Mouse (Mus musculus): ENCODE measurements around the gene Tmem184b.

The Tmem184b gene

DNA sequence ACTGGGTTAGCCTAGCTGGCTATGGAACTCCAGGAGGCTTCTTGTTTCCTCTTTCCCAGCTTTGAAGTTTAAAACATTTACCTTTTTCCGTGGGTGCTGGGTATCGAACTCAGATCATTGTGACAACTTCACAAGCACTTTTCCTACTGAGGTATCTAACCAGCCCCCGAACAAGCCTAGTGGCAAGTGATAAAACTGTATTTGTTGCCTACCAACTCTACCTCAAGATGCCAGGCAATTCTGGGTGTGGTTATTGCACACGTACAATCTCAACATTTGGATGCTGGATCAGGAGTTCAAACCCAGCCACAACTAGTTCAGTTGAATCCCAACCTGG lies 74.5 kb downstream of the Tmem184b start:
- in situ Hi-C loops (cut with MboI; ENCODE audit: low pct_unique_long_range_greater_than_20kb in 1 of 2, low sequenced_read_pairs in 2 of 2, unreplicated experiment in 1 of 2), result no loop called here

DNA sequence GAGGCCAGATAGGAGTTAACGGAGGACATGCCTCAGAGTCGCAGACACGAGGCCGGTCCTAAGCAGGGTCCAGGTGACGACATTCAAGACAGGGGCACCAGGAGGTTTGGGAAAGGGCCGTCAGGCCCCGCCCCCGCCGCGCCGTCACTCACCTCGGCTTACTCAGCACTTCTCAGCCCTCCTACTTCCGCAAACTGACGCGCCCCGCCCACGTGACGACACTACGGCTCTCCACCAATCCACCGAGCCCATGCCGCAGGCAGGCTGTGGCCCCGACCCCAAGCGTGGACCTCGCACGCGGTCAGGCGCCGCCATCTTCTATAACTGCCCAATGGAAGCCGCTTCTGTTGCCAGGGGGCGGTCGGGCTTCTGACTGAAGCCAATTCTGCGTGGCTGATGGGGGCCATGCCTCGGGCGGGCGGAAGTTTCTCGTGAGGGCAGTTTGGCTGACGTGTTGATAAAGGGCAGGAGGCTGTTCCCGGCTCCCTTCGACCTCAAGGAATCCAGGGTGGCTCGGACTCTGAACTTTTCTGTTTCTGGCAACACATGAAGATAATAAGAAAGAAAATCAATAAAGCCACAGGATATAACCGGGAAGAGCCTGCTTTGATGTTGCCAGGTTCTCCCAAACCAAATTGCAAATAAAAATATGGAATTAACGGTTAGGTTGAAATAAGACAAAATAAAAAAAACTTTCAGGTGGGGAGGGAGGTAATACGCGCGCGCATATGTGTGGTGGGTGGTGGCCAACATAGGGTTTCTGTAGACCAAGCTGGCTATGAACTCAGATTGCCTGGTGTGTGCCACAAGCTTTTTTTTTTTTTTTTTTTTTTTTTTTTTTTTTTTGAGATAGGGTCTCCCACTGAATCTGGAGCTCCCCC lies 75.1 kb downstream of the Tmem184b start, which contains the start of gene Pla2g6:
Pla2g6 (minus strand) TSS at position 333 of the 881 bp plus-strand sequence.
- in situ Hi-C loops (cut with MboI; ENCODE audit: low pct_unique_long_range_greater_than_20kb in 1 of 2, low sequenced_read_pairs in 2 of 2, unreplicated experiment in 1 of 2), result no loop called here

DNA sequence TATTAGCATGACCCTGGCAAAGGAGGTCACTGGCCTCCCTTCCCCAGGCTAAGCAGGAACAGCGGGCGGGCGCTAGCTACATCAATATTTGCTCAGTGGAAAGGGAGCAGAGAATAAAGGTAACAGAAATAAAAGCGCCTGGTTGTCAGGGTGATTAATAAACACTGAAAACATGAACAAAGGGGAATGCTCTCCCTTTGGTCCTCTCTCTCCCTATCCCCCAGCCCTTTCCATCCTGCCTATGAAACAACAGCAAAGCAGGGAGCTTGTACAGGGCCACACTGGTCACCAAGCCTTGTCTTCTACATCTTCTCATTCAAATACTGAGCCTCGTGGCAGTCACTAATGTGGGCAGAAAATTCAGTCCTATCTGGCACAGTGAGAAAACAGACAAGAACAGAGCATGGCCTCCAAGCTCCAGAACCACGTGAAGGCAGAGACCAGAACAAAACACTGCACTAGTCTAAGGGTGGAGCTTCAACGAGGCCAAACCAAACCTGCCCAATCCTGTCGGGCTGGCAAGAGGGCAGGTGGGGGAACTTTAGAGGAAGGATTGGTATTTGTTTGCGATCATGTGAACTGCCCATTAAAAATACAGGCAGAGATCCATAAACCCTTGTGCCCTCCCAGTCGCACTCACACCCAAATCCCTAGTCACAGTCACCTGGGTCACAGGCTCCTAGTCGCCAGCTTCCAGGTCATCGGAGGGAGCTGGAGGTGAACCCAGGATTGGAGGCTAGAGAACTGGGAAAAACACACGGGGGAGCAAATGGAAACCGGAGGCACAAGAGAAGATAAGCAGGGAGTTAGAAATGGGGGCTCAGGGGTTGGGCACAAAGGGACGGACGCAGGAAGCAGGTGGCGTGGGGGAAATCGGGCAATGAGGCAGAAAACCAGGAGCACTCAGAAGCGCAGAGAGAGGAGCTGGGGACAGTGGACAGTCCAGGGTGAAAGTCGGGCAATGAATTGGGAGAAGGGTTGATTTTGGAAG lies 76.1 kb downstream of the Tmem184b start:
- in situ Hi-C loops (cut with MboI; ENCODE audit: low pct_unique_long_range_greater_than_20kb in 1 of 2, low sequenced_read_pairs in 2 of 2, unreplicated experiment in 1 of 2), result no loop called here

DNA sequence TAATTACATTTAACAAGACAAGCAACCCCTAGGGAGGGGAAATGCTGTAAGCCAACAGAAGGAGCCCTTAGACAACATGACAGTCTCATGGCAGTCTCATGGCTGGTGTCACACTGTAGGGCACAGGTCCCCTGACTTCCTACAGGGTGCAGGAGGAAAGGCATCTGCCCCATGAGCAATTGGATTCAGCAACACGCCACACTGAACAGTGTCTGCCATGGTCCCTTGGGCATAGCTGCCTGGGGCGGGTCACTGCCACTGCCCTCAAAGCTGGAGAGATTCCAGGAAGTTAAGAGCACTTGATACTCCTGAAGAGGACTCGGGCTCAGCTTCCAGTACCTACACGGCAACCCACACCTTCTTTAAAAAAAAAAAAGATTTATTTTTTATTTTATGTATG lies 77.1 kb downstream of the Tmem184b start:
- in situ Hi-C loops (cut with MboI; ENCODE audit: low pct_unique_long_range_greater_than_20kb in 1 of 2, low sequenced_read_pairs in 2 of 2, unreplicated experiment in 1 of 2), result no loop called here

DNA sequence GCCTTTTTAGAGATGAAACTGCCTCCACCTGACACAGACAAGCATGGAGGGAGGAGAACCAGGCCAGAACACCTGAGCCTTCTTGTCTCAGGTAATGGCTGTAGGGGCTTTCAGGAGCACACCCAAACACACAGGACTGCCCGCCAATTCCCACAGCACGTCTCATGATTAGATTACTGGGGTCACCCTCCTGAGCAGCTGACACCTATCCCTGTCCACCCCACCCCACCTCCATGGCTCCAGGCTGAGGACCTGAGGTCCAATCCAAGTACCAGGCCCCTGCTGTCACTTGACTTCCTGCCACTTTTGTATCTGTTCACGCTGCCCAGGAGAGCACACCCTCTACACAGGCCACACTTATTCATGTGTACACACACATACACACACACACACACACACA lies 77.6 kb downstream of the Tmem184b start:
- in situ Hi-C loops (cut with MboI; ENCODE audit: low pct_unique_long_range_greater_than_20kb in 1 of 2, low sequenced_read_pairs in 2 of 2, unreplicated experiment in 1 of 2), result no loop called here

DNA sequence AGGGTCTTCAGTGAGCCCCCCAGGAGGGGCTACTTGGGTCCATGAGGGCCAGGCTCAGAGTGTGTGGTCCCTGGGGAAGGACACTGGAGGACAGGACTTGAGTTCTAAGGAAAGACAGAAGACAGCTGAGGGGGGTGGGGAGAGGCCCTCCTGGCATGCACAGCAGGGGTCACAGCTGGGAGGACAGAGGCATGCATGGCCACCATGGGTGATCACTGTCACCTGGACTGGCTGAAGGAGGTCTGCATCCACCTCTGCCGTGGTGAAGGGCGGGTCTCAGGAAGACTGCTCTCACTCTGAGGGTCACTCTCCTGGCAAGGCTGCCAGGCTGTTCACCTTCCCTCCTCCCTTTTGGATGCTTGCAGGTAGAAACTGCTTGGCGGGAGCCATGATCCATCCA lies 79.0 kb downstream of the Tmem184b start:
- in situ Hi-C loops (cut with MboI; ENCODE audit: low pct_unique_long_range_greater_than_20kb in 1 of 2, low sequenced_read_pairs in 2 of 2, unreplicated experiment in 1 of 2), result no loop called here

DNA sequence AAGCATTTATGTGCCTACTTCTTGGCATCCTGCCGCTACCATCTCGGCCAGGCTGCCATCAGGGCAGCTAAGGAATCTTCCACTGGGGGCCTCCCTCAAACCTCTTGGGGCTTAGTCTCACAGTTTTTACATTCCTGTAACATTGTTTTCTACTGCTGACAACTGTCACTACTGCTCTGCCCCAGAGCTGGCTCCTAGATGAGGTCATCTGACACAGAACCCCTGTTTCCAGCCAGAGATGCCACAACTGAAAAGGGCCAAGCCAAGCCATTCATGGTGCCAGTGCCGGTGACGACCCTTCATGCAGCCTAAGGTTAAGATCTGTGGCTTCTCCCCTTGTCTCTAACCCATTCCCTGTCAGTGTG lies 79.6 kb downstream of the Tmem184b start:
- in situ Hi-C loops (cut with MboI; ENCODE audit: low pct_unique_long_range_greater_than_20kb in 1 of 2, low sequenced_read_pairs in 2 of 2, unreplicated experiment in 1 of 2), result no loop called here

DNA sequence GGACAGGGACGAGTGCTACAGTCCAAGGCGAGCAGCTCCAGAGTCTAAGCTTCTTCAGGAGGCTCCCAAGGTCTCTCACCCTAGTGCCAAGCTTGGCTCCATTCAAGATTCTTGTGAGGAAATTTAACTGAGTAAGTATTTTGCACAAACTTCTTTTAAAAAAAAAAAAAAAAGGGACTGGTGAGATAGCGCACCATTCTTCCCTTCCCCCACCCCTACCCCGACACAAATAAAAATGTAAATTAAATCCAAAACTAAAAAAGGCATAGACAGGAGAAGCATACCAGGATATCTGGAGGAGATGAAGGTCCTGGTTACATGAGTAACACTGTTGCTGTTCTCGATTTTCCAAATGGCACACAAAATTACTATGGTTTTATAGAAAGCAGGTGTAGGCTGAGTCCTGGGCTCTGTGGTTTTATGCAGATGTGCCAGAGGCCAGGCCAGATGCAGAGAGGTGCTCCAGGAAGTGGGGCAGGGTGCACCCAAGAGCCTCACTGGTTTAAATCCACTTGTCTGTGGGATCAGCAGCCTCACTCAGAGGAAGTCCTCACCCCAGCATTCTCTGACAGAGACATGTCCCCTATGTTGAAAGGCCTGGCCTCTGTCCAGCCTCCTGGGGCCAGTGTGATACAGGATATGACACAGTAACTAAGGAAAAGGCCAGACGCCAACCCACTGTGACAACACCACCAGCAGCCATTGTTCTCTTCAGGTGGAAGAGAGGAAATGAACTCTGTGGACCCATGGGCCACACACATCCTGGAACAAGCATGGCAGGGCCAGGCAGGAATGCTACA lies 80.2 kb downstream of the Tmem184b start:
- in situ Hi-C loops (cut with MboI; ENCODE audit: low pct_unique_long_range_greater_than_20kb in 1 of 2, low sequenced_read_pairs in 2 of 2, unreplicated experiment in 1 of 2), result no loop called here

DNA sequence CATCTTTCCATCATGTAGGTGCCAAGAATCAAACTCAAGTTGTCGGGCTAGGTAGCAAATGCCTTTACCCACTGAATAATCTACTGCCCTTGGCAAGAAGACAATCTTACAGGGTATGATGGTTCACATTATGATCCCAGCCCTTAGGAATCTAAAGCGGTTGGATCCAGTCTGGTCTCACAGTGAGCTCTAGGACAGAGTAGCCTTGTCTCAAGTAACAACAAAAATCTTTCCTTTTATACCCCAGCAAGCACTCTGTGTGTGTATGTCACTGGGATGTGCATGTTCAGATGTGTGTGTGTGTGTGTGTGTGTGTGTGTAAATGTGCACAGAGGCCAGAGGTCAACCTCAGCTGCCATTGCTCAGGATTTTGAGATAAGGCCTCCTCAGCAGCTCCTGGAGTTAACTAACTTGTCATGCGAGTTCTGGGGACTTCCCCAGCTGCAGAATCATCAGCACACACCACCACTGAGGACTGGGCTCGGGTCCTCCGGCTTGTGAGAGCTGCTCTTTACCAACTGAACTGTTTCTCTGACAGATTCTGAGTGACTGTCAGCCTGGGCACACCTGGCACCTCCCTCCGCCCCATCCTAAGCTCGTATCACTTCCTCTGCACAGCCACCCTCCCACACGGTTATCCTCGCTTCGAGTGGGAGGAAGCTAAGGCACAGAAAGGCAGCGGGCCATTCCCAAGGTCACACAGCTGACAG lies 80.9 kb downstream of the Tmem184b start:
- in situ Hi-C loops (cut with MboI; ENCODE audit: low pct_unique_long_range_greater_than_20kb in 1 of 2, low sequenced_read_pairs in 2 of 2, unreplicated experiment in 1 of 2), result no loop called here

DNA sequence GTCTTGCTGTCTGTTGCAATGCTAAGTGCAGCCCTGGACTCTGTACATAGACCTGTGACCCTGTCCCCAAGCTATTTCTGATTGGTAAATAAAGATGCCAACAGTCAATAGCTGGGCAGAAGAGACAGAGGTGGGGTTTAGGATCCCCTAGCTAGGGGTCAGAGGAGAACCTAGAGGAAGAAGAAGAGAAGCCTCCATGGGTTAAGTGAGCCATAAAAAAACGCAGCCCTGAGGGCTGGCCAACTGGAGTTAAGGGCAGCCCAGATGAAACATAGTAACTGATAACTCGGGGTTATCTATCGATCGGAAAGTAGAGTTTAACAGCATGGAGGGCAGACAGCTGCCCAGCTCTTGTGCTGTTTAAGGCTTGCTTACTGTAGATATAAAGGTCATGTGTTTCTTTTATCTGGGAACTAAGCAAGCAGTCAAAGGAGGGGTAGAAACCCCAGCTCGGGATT lies 81.6 kb downstream of the Tmem184b start:
- in situ Hi-C loops (cut with MboI; ENCODE audit: low pct_unique_long_range_greater_than_20kb in 1 of 2, low sequenced_read_pairs in 2 of 2, unreplicated experiment in 1 of 2), result no loop called here

DNA sequence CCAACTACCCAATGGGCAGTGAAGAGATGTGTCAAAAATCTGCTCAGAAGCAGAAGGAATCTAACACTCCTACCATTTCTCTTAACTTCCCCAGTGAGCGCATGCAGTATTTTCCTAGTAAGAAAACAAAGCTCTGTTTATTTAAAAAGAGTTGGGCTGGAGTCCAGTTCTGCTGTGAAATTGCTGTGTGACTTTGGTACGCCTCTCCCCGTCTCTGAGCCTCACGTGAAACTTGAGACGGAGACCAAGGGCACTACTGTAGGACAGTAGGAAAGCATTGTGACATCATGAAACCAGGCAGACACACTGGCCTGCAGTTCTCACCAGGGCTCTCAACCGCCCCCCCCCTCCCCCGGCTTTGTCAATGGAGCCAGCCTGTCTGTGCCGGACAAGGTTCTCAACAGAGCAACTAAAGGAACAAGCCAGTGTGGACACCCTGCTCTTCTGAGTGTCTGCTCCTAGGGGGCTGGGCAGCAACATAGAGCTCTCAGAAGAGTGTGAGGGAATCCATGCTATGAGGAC lies 89.5 kb downstream of the Tmem184b start:
- in situ Hi-C loops (cut with MboI; ENCODE audit: low pct_unique_long_range_greater_than_20kb in 1 of 2, low sequenced_read_pairs in 2 of 2, unreplicated experiment in 1 of 2), result no loop called here
